Mouse (Mus musculus): Measurements from ENCODE around the gene Tbx1.
"Not testable (repeated sequence)": the region's sequence is repeated elsewhere in the genome, so short reads cannot be mapped to it uniquely, and the experiment has no call there.

DNA sequence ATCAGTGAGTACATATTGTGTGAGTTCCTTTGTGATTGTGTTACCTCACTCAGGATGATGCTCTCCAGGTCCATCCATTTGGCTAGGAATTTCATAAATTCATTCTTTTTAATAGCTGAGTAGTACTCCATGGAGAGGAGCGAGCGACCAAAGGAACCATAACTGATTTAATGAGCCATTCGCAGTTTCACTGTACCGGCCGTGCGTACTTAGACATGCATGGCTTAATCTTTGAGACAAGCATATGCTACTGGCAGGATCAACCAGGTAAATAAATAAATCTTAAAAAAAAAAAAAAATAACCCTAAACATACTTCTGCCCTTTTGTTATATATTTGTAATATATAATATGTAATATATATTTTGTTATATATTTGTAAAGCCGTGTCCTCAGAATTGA is 57.4 kb downstream of the Tbx1 start:
- not testable (repeated sequence) for TF ChIP-seq POLR2A (IDR thresholded peaks at IDR 0.05; ENCODE audit: insufficient read length, low read depth); USF1 (IDR thresholded peaks at IDR 0.05; ENCODE audit: low read depth)
